Mouse (Mus musculus) layer of hippocampus, postnatal 10 days (tissue): ENCODE measurements around the gene 9930021J03Rik. TPM values are rescaled to one million over a fixed set of nuclear protein-coding genes. Genes with fewer than 3 reads are reported as not detected.
A peak's percentile ranks its signal among the peaks of the same experiment; 100 is the strongest.

Experiments
- DNase-seq, 2 experiments: peaks; one replicate each; pipeline ENCODE4 v3.0.0; 2021; ENCODE audit warnings: low spot score in 2 of 2
- total RNA-seq, 2 experiments: library from RNA; stranded (reverse); gene quantifications; 2 replicates each; pipeline ENCODE4 v1.2.3; 2021

Gene 9930021J03Rik
- total RNA-seq, 2 experiments from 2014 or later = 26.5 to 29.8 TPM

GRCm38 (mm10) chr19:29696840-29697239, 108.9 kb downstream of the 9930021J03Rik start:
- no peak for DNase-seq

- DNase-seq = no peak
Observed at GRCm38 (mm10) chr19:29696309-29696708, 109.5 kb downstream of the 9930021J03Rik start.

- peak in 1 of 2 experiments; percentile 2 for DNase-seq
Observed at GRCm38 (mm10) chr19:29695071-29695470, 110.7 kb downstream of the 9930021J03Rik start.

GRCm38 (mm10) chr19:29683844-29684540, 121.8 kb downstream of the 9930021J03Rik start:
- DNase-seq = peak; percentile 90 to 91

- DNase-seq = no peak
Observed at GRCm38 (mm10) chr19:29680182-29681152, 125.3 kb downstream of the 9930021J03Rik start.

- DNase-seq = no peak
Observed at GRCm38 (mm10) chr19:29678181-29678778, 127.5 kb downstream of the 9930021J03Rik start.

- DNase-seq = no peak
Observed at GRCm38 (mm10) chr19:29676479-29677193, 129.2 kb downstream of the 9930021J03Rik start.

- no peak for DNase-seq
Observed at GRCm38 (mm10) chr19:29675562-29676078, 130.2 kb downstream of the 9930021J03Rik start.

GRCm38 (mm10) chr19:29674946-29675345, 130.8 kb downstream of the 9930021J03Rik start:
- DNase-seq = no peak

GRCm38 (mm10) chr19:29672660-29673059, 133.1 kb downstream of the 9930021J03Rik start:
- DNase-seq = no peak

- DNase-seq = no peak
Observed at GRCm38 (mm10) chr19:29671160-29671559, 134.6 kb downstream of the 9930021J03Rik start.

- DNase-seq = no peak
Observed at GRCm38 (mm10) chr19:29670247-29670646, 135.5 kb downstream of the 9930021J03Rik start.

- no peak for DNase-seq
Observed at GRCm38 (mm10) chr19:29668135-29668534, 137.7 kb downstream of the 9930021J03Rik start.

- no peak for DNase-seq
Observed at GRCm38 (mm10) chr19:29666965-29667594, 138.7 kb downstream of the 9930021J03Rik start.

GRCm38 (mm10) chr19:29666164-29666563, 139.6 kb downstream of the 9930021J03Rik start:
- DNase-seq = no peak

GRCm38 (mm10) chr19:29664934-29665333, 140.9 kb downstream of the 9930021J03Rik start:
- DNase-seq = no peak
